In genomic region chr11:101069391-101070188, GRCm38 (mm10) we compare ENCODE assay signal across 8 mouse cellular contexts. TPM values are rescaled to one million over a fixed set of nuclear protein-coding genes. Genes with fewer than 3 reads are reported as not detected.
DNase-seq lines count a peak whose midpoint lies in the region; ATAC-seq and TF ChIP-seq lines count a peak whose summit lies in the region.

Gene Naglu, plus strand, starts transcription at chr11:101070012.

- no peaks in the 10 kb centered on the region for H3K9me3 ChIP-seq in hindbrain, embryonic 11.5 days (ENCODE audit: control insufficient read depth, low read length)
- H3K9me3 ChIP-seq in lung, postnatal 0 days (ENCODE audit: low read length), result no peaks in the 10 kb centered on the region

- no peak for TF ChIP-seq EP300 in lung, postnatal 0 days (IDR thresholded peaks at IDR 0.05)

- no peak for TF ChIP-seq CTCF in Patski (IDR thresholded peaks at IDR 0.05)
- TF ChIP-seq CTCF in lung, postnatal 0 days (IDR thresholded peaks at IDR 0.05), result no peak

- peak; percentile 87 for ATAC-seq in Patski
- ATAC-seq in hindbrain, embryonic 11.5 days (ENCODE audit: low FRiP score), result peak; percentile 87
- ATAC-seq in lung, postnatal 0 days, result peak; percentile 94

- H3K4me3 ChIP-seq in hindbrain, embryonic 11.5 days (ENCODE audit: low read depth, low read length), result peak within 1 kb of the TSS; percentile 80
- H3K4me3 ChIP-seq in lung, postnatal 0 days (ENCODE audit: low read depth, low read length), result peak within 1 kb of the TSS; percentile 61

- DNase-seq in Patski (ENCODE audit: low read depth, low spot score), result peak; percentile 77
- DNase-seq in cerebellum, postnatal 10 days, result peak; percentile 98 to 99
- peak; percentile 92 to 95 for DNase-seq in frontal cortex, postnatal 10 days (ENCODE audit: low spot score in 2 of 2)
- DNase-seq in hindbrain, embryonic 11.5 days (ENCODE audit: low spot score), result peak; percentile 92
- DNase-seq in layer of hippocampus, postnatal 10 days (ENCODE audit: low spot score in 2 of 2), result peak; percentile 92 to 96
- DNase-seq in lung, postnatal 0 days (ENCODE audit: low spot score), result peak; percentile 96
- DNase-seq in ovary, postnatal 10 days (ENCODE audit: low spot score), result peak; percentile 93
- peak; percentile 90 for DNase-seq in thymus, postnatal 0 days (ENCODE audit: low spot score)

- no peaks in the 10 kb centered on the region for H3K36me3 ChIP-seq in hindbrain, embryonic 11.5 days (ENCODE audit: control insufficient read depth, insufficient read depth, low read length)
- H3K36me3 ChIP-seq in lung, postnatal 0 days (ENCODE audit: insufficient read depth, low read length), result no peaks in the 10 kb centered on the region

- H3K27ac ChIP-seq in hindbrain, embryonic 11.5 days (ENCODE audit: low read depth, low read length), result no peak within 1 kb of the TSS
- H3K27ac ChIP-seq in lung, postnatal 0 days (ENCODE audit: low read length), result no peak within 1 kb of the TSS

- no peaks in the 10 kb centered on the region; the same call in 1 of the 2 replicates for H3K4me1 ChIP-seq in hindbrain, embryonic 11.5 days (replicated peaks; ENCODE audit: control insufficient read depth, insufficient read depth, low read length)
- H3K4me1 ChIP-seq in lung, postnatal 0 days (ENCODE audit: insufficient read depth, low read depth, low read length), result 0 out of 2 replicates have a peak, but pooled peaks cover 3% of the 10 kb centered on the region

- POLR2A ChIA-PET in Patski (lab: Charles Lee), result interaction anchor here (0.5 to 2.9 kb wide), 5 partner anchors 11 to 103 kb away, joined by 3 to 13 read pairs (median 5); partner anchors contain the start of gene Coasy

- H3K4me2 ChIP-seq in hindbrain, embryonic 11.5 days (replicated peaks; ENCODE audit: low read depth, low read length), result peak within 1 kb of the TSS; percentile 94
- peak within 1 kb of the TSS; percentile 99 for H3K4me2 ChIP-seq in lung, postnatal 0 days (replicated peaks; ENCODE audit: low read depth, low read length)

- H3K9ac ChIP-seq in hindbrain, embryonic 11.5 days (ENCODE audit: low read depth, low read length), result peak within 1 kb of the TSS; percentile 85
- peak within 1 kb of the TSS; percentile 56 for H3K9ac ChIP-seq in lung, postnatal 0 days (replicated peaks; ENCODE audit: low read depth)

- in situ Hi-C loops in Patski (cut with MboI; ENCODE audit: low pct_unique_long_range_greater_than_20kb), result no loop called here

- CTCF ChIA-PET in Patski (lab: Charles Lee), result interaction anchor here (0.7 to 2.4 kb wide), 7 partner anchors 11 to 111 kb away, joined by 3 to 5 read pairs (median 4); partner anchors contain the start of gene Mlx

- H3K27me3 ChIP-seq in Patski, result no peaks in the 10 kb centered on the region
- no peaks in the 10 kb centered on the region for H3K27me3 ChIP-seq in hindbrain, embryonic 11.5 days (ENCODE audit: control insufficient read depth, insufficient read depth, low read length)
- no peaks in the 10 kb centered on the region for H3K27me3 ChIP-seq in lung, postnatal 0 days (replicated peaks; ENCODE audit: insufficient read depth, low read length)

- WGBS in hindbrain, embryonic 11.5 days, result 6% methylated on average over 35 of the region's 35 CpGs
- WGBS in lung, postnatal 0 days, result 4% methylated on average over 35 of the region's 35 CpGs

RNA-seq across cellular contexts. Expression of gene Naglu, which starts in this region (rescaled TPM):
- 46.4 TPM for polyA plus RNA-seq in Patski (2021)
- polyA plus RNA-seq in hindbrain, embryonic 11.5 days (2014; fragmentation: Nextera tagmentation; extraction: Ambion mirVana), result 5.8 and 5.9 TPM in 2 replicates
- total RNA-seq in layer of hippocampus, postnatal 10 days (2021), result 1 to 10 TPM; 8.6 to 9.9 TPM
- 18.9 and 21.9 TPM in 2 replicates for polyA plus RNA-seq in lung, postnatal 0 days (2015; fragmentation: Nextera tagmentation; extraction: Ambion mirVana)
- polyA plus RNA-seq in thymus, postnatal 0 days (2015; fragmentation: Nextera tagmentation; extraction: Ambion mirVana), result 10.5 and 11.5 TPM in 2 replicates
